Mouse (Mus musculus): Measurements from ENCODE around the gene Hmga1. TPM values are rescaled to one million over a fixed set of nuclear protein-coding genes. Genes with fewer than 3 reads are reported as not detected.

Hmga1 gene
- total RNA-seq (2023), result 53.0 TPM

GRCm38 (mm10) chr17:27556315-27557011, at the start of gene Hmga1:
TSS of gene Hmga1 (plus strand) at chr17:27556497.

GRCm38 (mm10) chr17:27521303-27521702, 35.0 kb upstream of the Hmga1 start, which contains the start of gene Grm4:
TSS of gene Grm4 (minus strand) at chr17:27521403.

GRCm38 (mm10) chr17:27565163-27565941, 9.1 kb downstream of the Hmga1 start, which contains the start of gene AI413582:
TSS of gene AI413582 (minus strand) at chr17:27565756.

Other genes starting within 250 kb of the Hmga1 start
- not detected for gene Grm4, start 35.1 kb upstream of the Hmga1 start, total RNA-seq (2023)
- gene AI413582, start 9.3 kb downstream of the Hmga1 start, total RNA-seq (2023), result 34.5 TPM
- 113 TPM for gene Nudt3, start 67.0 kb downstream of the Hmga1 start, total RNA-seq (2023)
- not detected for gene RPS10-NUDT3, start 78.7 kb downstream of the Hmga1 start, total RNA-seq (2023)
- 3,366 TPM for gene Rps10, start 80.2 kb downstream of the Hmga1 start, total RNA-seq (2023)
- 34.2 TPM for gene Pacsin1, start 99.0 kb downstream of the Hmga1 start, total RNA-seq (2023)
- 0.98 TPM for gene Spdef, start 172.5 kb downstream of the Hmga1 start, total RNA-seq (2023)

Measured in CD8-positive naive resting alpha-beta T cell, adult 57 days (primary cell).